Mouse (Mus musculus): ENCODE data around the gene Rtn4rl2. TPM values are rescaled to one million over a fixed set of nuclear protein-coding genes. Genes with fewer than 3 reads are reported as not detected.

Rtn4rl2 gene
- polyA plus RNA-seq, 1 experiment from 2014 or later = 1.4 TPM

DNA sequence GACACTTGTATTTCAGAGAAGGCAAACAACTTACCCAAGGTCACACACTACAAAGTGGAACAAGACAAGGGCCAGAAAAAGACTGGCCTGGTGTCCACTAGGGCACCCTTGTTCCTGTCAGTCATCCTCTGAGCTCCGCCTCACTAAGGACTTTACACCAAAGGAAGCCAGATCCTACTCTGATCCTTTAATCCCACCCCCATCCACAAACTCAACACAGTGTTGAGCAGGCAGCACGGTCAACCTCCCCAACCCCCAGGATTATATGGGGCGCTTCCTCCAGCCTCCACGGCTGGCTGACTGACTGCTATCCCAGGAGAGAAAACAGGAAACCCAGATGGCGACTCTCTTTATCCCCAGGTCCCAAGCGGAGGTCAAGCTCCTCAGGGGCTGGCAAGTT, 3.4 kb downstream of the Rtn4rl2 start:
- DNase-seq (ENCODE audit: low spot score) = peak; percentile 29
- H3K4me3 ChIP-seq = peak overlapping the region; percentile 43
- H3K9me3 ChIP-seq (replicated peaks) = no peaks in the 10 kb centered on the region
- WGBS = 3% methylated on average over 6 of the region's 6 CpGs
- peaks cover 85% of the 10 kb centered on the region for H3K27me3 ChIP-seq (ENCODE audit: low read depth, poor library complexity, severe bottlenecking)
- H3K4me1 ChIP-seq = peaks cover 58% of the 10 kb centered on the region
- H3K27ac ChIP-seq (replicated peaks) = 0 out of 2 replicates have a peak overlapping the region, but pooled peaks have one; percentile 13
- no peaks in the 10 kb centered on the region for H3K36me3 ChIP-seq

DNA sequence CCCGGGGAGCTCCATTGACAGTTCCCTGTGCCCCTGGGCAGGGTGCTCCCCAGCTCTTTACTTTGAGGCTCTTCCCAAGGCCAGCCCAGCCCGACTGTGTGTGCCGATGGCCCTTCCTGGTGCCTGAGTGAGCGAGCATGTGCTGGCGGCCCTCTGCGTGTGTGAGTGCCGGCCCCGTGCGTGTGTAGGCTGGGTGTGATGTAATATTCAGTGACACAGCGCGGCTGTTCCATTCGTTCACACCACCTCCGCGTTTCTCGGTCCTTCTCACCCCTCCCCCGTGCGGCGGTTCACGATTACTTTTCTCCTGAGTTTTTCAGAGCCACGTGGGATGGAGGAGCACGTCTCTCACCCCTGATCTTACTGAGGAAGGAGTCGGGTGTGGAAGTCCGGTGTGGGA, 3.9 kb downstream of the Rtn4rl2 start:
- Histone ChIP-seq H3K9me3 (replicated peaks) (no peaks in the 10 kb centered on the region), H3K27me3 (ENCODE audit: low read depth, poor library complexity, severe bottlenecking) (peaks cover 80% of the 10 kb centered on the region), H3K36me3 (no peaks in the 10 kb centered on the region), H3K4me3 (peak overlapping the region; percentile 43), H3K4me1 (peaks cover 53% of the 10 kb centered on the region), H3K27ac (replicated peaks) (no peak overlapping the region)
- DNase-seq (ENCODE audit: low spot score) = peak; percentile 31
- 10% methylated on average over 23 of the region's 23 CpGs for WGBS

DNA sequence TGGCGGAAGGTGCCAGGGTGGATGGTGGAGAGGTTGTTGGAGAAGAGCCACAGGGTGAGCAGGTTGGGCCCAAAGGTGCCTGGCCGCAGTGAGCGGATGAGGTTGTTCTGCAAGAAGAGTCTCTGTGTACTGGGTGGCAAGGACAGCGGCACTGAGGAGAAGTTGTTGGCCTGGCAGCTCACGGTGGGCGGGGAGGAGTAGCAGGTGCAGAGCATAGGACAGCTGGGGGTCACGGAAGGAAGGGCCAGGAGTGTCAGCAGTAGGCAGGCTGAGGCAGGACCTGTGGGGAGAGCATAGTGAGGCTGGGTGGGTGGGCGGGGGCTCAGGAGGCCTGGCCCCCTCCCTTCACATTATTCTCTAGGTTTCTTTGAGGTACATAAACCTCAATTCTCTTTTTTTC, 5.9 kb downstream of the Rtn4rl2 start:
- H3K36me3 ChIP-seq = no peaks in the 10 kb centered on the region
- no peaks in the 10 kb centered on the region for H3K9me3 ChIP-seq (replicated peaks)
- DNase-seq (ENCODE audit: low spot score) = no peak
- 85% methylated on average over 8 of the region's 8 CpGs for WGBS
- H3K27me3 ChIP-seq (ENCODE audit: low read depth, poor library complexity, severe bottlenecking) = peaks cover 76% of the 10 kb centered on the region
- peaks cover 34% of the 10 kb centered on the region for H3K4me1 ChIP-seq
- no peak overlapping the region for H3K4me3 ChIP-seq
- H3K27ac ChIP-seq (replicated peaks) = no peak overlapping the region

DNA sequence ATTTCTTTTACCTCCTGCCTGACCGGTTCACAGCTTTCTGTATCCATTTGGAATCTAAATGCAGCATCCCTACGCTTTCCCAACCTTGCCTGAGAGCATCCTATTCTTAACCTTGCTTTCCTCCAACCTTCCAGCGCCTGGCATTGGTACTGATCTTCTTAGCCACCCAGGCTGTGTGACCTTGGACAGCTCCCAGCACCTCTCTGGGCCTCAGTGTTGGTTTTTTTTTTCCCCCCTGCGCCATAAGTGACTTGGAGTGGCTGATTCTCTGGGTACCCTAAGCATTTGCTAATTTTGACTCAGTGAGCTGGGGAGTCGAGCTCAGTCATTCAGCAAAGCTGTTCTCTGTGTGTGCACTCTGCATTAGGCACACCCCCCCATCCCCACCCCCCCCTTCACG, 10.7 kb downstream of the Rtn4rl2 start:
- Histone ChIP-seq H3K36me3 (no peaks in the 10 kb centered on the region), H3K9me3 (replicated peaks) (no peaks in the 10 kb centered on the region), H3K27ac (replicated peaks) (no peak overlapping the region), H3K4me1 (peaks cover 21% of the 10 kb centered on the region), H3K4me3 (no peak overlapping the region), H3K27me3 (ENCODE audit: low read depth, poor library complexity, severe bottlenecking) (peaks cover 76% of the 10 kb centered on the region)
- no peak for DNase-seq (ENCODE audit: low spot score)
- 57% methylated on average over 6 of the region's 6 CpGs for WGBS

DNA sequence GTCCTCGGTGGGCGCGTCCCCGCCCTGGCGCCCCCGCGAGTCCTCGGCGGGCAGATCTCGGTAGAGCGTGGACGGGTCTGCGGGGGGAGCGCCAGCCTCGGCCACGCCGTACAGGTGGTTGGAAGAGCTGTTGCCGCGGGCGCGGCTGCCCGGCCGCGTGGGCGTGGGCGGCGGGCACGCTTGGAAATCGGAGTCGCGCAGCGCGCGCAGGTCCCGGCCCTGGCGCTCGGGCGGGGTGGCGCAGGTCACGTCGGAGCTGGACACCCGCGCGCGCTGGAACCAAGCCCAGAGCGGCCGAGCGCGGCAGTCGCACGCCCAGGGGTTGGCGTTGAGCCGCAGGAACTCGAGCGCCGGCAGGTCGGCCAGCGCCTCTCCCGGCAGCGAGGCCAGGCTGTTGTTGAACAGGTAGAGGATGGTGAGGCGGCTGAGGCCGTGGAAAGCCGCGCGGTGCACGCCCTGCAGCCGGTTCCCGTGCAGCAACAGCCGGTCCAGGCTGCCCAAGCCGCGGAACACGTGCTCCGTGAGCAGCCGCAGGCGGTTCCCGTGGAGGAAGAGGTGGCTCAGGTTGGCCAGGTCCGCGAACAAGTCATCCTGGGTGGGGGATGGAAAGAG, 14.3 kb downstream of the Rtn4rl2 start:
- H3K9me3 ChIP-seq (replicated peaks) = no peaks in the 10 kb centered on the region
- peaks cover 98% of the 10 kb centered on the region for H3K27me3 ChIP-seq (ENCODE audit: low read depth, poor library complexity, severe bottlenecking)
- peak overlapping the region; percentile 57 for H3K4me3 ChIP-seq
- peak; percentile 38 for DNase-seq (ENCODE audit: low spot score)
- peak overlapping the region; percentile 49; the same call in 1 of the 2 replicates for H3K27ac ChIP-seq (replicated peaks)
- 1% methylated on average over 78 of the region's 78 CpGs for WGBS
- no peaks in the 10 kb centered on the region for H3K36me3 ChIP-seq
- peaks cover 21% of the 10 kb centered on the region for H3K4me1 ChIP-seq

DNA sequence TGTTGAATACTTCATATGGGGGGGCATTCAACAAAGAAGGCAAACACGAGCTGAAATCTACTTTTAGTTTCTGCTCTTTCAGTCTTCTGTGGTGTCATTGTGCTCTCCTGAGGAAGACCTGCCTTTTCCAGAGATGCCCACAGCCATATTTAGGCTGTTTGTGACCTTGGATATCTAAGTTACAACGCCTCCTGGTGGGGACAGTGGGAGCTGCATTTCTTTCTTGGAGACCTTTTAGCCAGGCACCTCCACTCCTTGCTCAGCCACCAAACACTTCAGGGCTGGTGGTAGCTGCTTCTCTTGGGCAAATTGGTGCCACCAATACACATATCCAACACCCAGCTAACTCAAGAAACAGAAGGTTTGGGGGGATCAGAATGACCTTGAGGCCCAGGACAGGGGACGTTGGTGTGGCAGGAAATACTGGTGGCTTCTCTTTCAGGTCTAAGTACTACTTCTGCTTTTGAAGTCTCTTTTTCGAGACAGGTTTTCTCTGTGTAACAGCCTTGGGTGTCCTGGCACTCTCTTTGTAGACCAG, 15.8 kb downstream of the Rtn4rl2 start:
- peaks cover 100% of the 10 kb centered on the region for H3K27me3 ChIP-seq (ENCODE audit: low read depth, poor library complexity, severe bottlenecking)

DNA sequence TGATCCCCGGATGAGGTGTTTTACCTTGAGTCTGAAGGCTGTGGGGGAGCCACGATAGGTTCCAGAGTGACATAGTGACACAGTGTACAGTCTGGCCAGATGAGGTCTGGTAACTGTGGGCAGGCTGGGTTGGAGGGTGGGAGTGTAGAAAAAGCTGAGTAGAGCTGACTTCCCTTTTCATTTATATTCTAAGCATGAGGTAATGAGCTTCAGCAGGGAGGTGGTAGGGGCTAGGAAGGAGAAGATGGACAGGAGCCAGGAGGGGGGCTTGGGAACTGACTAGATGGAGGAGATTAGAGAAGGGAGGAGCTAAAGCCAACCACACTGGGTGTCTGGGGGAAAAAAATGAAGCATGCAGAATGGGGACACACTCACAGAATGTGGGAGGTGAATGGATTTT, 17.5 kb downstream of the Rtn4rl2 start:
- 72% methylated on average over 2 of the region's 2 CpGs for WGBS
- DNase-seq (ENCODE audit: low spot score) = no peak

More for the DNA sequence above, 15.8 kb downstream of the Rtn4rl2 start:
- Histone ChIP-seq H3K4me1 (peaks cover 31% of the 10 kb centered on the region), H3K4me3 (no peak overlapping the region), H3K27ac (replicated peaks) (no peak overlapping the region), H3K9me3 (replicated peaks) (no peaks in the 10 kb centered on the region), H3K36me3 (no peaks in the 10 kb centered on the region)
- no peak for DNase-seq (ENCODE audit: low spot score)
- 70% methylated on average over 4 of the region's 4 CpGs for WGBS

DNA sequence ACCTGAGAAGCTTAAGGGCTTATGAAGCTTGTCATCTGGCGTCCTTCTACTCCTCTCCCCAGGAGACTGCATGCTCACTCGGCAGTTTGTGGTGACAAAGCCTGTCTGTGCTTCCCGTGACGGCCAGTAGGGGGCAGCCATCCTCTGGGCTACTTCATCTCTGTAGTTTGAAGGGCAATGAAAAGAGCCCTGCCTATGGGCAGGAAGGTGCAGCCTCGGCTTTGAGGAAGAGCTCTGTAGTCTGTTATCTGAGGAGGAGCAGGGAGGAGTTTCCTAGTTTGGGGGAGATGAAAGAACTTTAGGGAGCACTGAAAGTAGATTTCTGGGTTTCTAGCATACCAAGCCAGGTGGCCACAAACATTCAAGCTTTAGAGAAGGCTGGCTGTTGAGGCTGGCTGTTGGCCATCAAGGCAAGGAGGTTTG, 18.0 kb downstream of the Rtn4rl2 start:
- Histone ChIP-seq H3K27me3 (ENCODE audit: low read depth, poor library complexity, severe bottlenecking) (peaks cover 89% of the 10 kb centered on the region), H3K36me3 (no peaks in the 10 kb centered on the region), H3K27ac (replicated peaks) (no peak overlapping the region), H3K4me3 (no peak overlapping the region), H3K9me3 (replicated peaks) (no peaks in the 10 kb centered on the region), H3K4me1 (peaks cover 33% of the 10 kb centered on the region)
- DNase-seq (ENCODE audit: low spot score) = peak; percentile 74
- 10% methylated on average over 5 of the region's 5 CpGs for WGBS

More for the DNA sequence above, 17.5 kb downstream of the Rtn4rl2 start:
- Histone ChIP-seq H3K27me3 (ENCODE audit: low read depth, poor library complexity, severe bottlenecking) (peaks cover 93% of the 10 kb centered on the region), H3K4me1 (peaks cover 33% of the 10 kb centered on the region), H3K9me3 (replicated peaks) (no peaks in the 10 kb centered on the region), H3K4me3 (no peak overlapping the region), H3K36me3 (no peaks in the 10 kb centered on the region), H3K27ac (replicated peaks) (no peak overlapping the region)

DNA sequence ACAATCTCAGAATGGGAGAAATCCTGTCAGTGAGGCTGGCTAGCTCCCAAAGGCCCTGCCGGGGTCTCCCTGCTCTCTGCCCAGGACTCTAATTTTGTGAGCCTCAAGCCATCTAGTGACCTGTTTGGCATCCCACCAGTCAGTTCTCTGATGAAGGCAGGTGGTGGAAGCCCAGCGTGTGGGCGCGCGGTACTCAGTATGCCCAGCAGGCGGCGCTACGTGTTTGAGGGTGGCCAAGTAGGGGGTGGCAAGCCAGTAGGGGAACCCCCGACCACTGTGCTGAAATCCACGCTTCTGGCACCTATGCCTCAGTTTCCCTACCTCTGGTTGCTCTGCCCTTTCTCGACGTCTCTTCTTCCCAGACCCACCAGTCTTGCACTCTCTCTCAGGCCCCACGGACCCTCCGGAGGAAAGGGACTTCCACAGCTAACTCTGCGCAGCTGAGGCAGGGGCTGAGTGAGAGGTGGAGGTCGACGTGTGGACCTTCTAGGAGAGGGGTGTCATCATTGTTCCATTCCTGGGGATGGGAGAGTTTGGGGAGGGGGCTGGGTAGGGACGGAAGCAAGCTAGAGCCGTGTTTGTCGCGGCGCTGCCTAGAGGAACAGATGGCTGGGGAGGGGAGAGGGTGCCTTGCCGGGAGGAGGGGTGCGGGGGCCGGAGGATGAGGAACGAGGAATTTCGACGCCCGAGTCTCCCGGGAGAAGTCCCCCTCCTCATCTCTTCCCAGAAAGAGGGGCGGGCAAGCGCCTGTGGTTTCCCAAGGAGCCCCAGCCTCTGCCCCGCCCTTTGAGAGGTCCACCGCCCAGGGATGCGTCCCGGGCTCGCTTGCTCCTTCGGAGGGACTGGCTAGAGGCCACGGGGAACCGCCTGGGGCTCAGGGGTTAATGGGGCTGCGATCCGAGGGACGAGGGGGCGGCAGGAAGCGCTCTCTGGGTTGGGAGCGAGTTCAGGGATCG, 20.6 kb downstream of the Rtn4rl2 start:
- peak; percentile 77 for DNase-seq (ENCODE audit: low spot score)
- Histone ChIP-seq H3K9me3 (replicated peaks) (no peaks in the 10 kb centered on the region), H3K36me3 (peaks cover 19% of the 10 kb centered on the region), H3K4me1 (peaks cover 18% of the 10 kb centered on the region), H3K27me3 (ENCODE audit: low read depth, poor library complexity, severe bottlenecking) (peaks cover 62% of the 10 kb centered on the region), H3K4me3 (peak overlapping the region; percentile 55), H3K27ac (replicated peaks) (peak overlapping the region; percentile 70)
- WGBS = under 1% methylated on average over 47 of the region's 47 CpGs

DNA sequence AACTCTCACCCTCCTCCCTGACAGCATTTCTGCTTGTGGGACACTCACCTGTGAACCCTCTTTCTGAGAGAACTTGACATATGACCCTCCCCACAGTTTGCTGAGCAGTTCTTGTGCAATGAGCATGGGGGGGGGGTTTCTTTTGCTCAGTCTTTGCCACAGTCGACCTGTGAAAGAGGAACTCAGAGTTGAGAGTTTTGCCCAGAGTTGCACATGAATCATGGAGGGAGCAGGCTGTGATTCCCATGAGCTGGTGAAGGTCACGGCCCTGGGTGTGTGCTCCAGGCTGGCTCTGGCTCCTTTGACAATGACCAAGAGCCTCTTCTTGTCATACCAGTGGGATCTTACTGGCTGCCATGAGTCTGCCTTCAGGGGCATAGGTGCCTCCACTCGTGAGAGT, 24.3 kb downstream of the Rtn4rl2 start:
- H3K27me3 ChIP-seq (ENCODE audit: low read depth, poor library complexity, severe bottlenecking) = peaks cover 26% of the 10 kb centered on the region
- H3K4me1 ChIP-seq = peaks cover 18% of the 10 kb centered on the region
- peaks cover 51% of the 10 kb centered on the region for H3K36me3 ChIP-seq
- WGBS = 89% methylated on average over 3 of the region's 3 CpGs
- no peak overlapping the region for H3K4me3 ChIP-seq
- no peak for DNase-seq (ENCODE audit: low spot score)
- H3K27ac ChIP-seq (replicated peaks) = no peak overlapping the region
- no peaks in the 10 kb centered on the region for H3K9me3 ChIP-seq (replicated peaks)

DNA sequence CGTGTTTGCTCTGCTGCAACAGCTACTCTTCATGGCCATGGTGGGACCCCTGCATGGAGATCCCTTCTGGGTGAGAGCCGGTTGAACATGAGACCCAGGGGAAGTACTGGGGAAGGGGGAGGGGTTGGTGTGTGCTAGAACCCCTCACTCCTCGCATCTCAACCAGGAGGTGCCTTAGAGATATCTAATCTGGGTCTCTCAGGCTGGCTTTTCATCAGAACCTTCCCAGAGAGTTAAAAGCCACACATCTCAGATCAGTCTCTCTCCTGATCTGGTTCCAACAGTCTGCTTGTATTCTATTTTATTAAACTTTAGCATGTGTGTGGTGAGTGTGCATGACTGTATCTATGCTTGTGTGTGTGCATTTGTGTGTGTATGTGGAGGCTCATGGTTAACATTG, 25.1 kb downstream of the Rtn4rl2 start:
- H3K27ac ChIP-seq (replicated peaks) = no peak overlapping the region
- H3K27me3 ChIP-seq (ENCODE audit: low read depth, poor library complexity, severe bottlenecking) = peaks cover 18% of the 10 kb centered on the region
- H3K9me3 ChIP-seq (replicated peaks) = no peaks in the 10 kb centered on the region
- H3K36me3 ChIP-seq = peaks cover 59% of the 10 kb centered on the region
- WGBS = 88% methylated on average over 3 of the region's 3 CpGs
- H3K4me3 ChIP-seq = no peak overlapping the region
- peaks cover 16% of the 10 kb centered on the region for H3K4me1 ChIP-seq
- no peak for DNase-seq (ENCODE audit: low spot score)

DNA sequence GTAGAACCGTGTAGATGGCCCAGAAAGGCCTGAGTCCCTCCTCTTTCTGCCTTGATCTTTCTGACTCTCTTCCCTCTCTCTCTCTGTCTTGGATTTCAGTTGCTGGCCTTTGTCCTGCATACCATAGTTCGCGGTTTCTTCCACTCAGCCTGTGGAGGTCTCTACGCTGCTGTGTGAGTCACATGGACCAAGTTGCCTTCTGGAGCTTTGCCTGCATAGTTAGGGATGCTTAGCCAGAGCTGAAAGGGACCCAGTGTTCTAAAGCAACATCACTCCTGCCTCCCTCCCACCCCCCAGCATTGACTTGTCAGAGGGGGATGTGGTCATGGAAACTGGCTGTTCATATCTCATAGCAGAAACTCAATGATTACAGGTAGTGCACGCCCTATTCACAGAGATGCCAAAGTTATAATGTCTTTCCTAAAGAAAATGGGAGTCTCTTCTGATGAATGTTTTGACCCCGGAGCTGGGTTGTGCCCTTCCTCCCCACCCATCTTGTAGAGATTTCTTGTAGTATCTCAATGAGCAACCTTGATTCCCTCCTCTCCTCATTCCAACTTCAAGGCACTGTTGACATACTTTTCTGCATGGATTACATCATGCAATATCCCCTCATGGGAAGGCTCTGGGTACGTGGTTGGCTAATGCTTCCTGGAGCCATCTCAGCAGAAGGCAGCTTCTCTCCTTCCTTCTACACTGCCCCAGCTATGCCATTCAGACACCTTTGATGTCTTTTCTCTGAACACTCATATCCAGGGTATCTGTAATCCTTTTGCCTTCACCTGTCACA, 26.3 kb downstream of the Rtn4rl2 start:
- Histone ChIP-seq H3K4me3 (no peak overlapping the region), H3K4me1 (peaks cover 4% of the 10 kb centered on the region; the same call in 1 of the 2 replicates), H3K27me3 (ENCODE audit: low read depth, poor library complexity, severe bottlenecking) (peaks cover 5% of the 10 kb centered on the region), H3K9me3 (replicated peaks) (no peaks in the 10 kb centered on the region), H3K27ac (replicated peaks) (no peak overlapping the region), H3K36me3 (peaks cover 70% of the 10 kb centered on the region)
- 92% methylated on average over 7 of the region's 7 CpGs for WGBS
- no peak for DNase-seq (ENCODE audit: low spot score)

All from midbrain, embryonic 10.5 days (tissue).